Mouse (Mus musculus) hindbrain, embryonic 16.5 days (tissue): ENCODE data around the gene Cstl1. TPM values are rescaled to one million over a fixed set of nuclear protein-coding genes. Genes with fewer than 3 reads are reported as not detected.

Experiments
- ATAC-seq: fragments of 200-750 bp; cut with Nextera tagmentation; 2 replicates; pipeline ENCODE4 v1.8.0; 2017; ENCODE audit warnings: moderate TSS enrichment, moderate library complexity
- H3K27ac ChIP-seq: fragments of 300-500 bp; sonication (generic); 2 replicates; pipeline ENCODE4 v1.5.1; 2014; ENCODE audit warnings: low read depth, mild to moderate bottlenecking, control low read depth, low read length, moderate library complexity
- H3K27me3 ChIP-seq: fragments of 300-500 bp; sonication (generic); replicated peaks from 2 replicates; pipeline ENCODE4 v1.6.1; 2014; ENCODE audit warnings: low read length; ENCODE audit not compliant: control insufficient read depth, insufficient read depth
- H3K36me3 ChIP-seq: fragments of 300-500 bp; sonication (generic); 2 replicates; pipeline ENCODE4 v1.6.1; 2014; ENCODE audit warnings: mild to moderate bottlenecking, low read length, moderate library complexity, mixed read lengths; ENCODE audit not compliant: control insufficient read depth, insufficient read depth
- H3K4me1 ChIP-seq: fragments of 300-500 bp; sonication (generic); 2 replicates; pipeline ENCODE4 v1.6.1; 2014; ENCODE audit warnings: low read depth, low read length; ENCODE audit not compliant: control insufficient read depth, insufficient read depth
- H3K4me2 ChIP-seq: fragments of 300-500 bp; sonication (generic); 2 replicates; pipeline ENCODE4 v1.6.1; 2014; ENCODE audit warnings: mild to moderate bottlenecking, low read length, control low read depth, moderate library complexity
- H3K4me3 ChIP-seq: fragments of 300-500 bp; sonication (generic); 2 replicates; pipeline ENCODE4 v1.5.1; 2014; ENCODE audit warnings: mild to moderate bottlenecking, low read length, control low read depth, moderate library complexity
- H3K9ac ChIP-seq: fragments of 300-500 bp; sonication (generic); 2 replicates; pipeline ENCODE4 v1.6.1; 2014; ENCODE audit warnings: low read depth, mild to moderate bottlenecking, control low read depth, low read length, moderate library complexity
- H3K9me3 ChIP-seq: fragments of 300-500 bp; sonication (generic); 2 replicates; pipeline ENCODE4 v1.6.1; 2014; ENCODE audit warnings: mild to moderate bottlenecking, low read length, moderate library complexity; ENCODE audit not compliant: control insufficient read depth
- WGBS: fragments of 180-500 bp; shearing (Covaris S2); extraction: QIAGEN DNeasy Blood & Tissue Kit; methylation state at CpG from one replicate; pipeline ENCODE4 v1.1.7; 2014; 5-methylcytosine and 5-hydroxymethylcytosine counted together
- polyA plus RNA-seq: library from polyadenylated mRNA; unstranded; fragments of >200 nt; fragmentation: Nextera tagmentation; extraction: Ambion mirVana; gene quantifications from 2 replicates; pipeline ENCODE4 v1.2.1, GENCODE M21; 2015

The Cstl1 gene
- polyA plus RNA-seq, 1 experiment from 2014 or later, result not detected

- no peak within 1 kb of the TSS for H3K4me2 ChIP-seq
- H3K9ac ChIP-seq, result no peak within 1 kb of the TSS
- no peak for ATAC-seq
- H3K9me3 ChIP-seq, result no peaks in the 10 kb centered on the region
- H3K36me3 ChIP-seq, result no peaks in the 10 kb centered on the region
- 92% methylated on average over 1 of the region's 1 CpGs for whole genome bisulfite sequencing
- no peak within 1 kb of the TSS for H3K27ac ChIP-seq
- no peak within 1 kb of the TSS for H3K4me3 ChIP-seq
- no peaks in the 10 kb centered on the region for H3K27me3 ChIP-seq
- no peaks in the 10 kb centered on the region for H3K4me1 ChIP-seq
Measured at GRCm38 (mm10) chr2:148798485-148798884, 48.3 kb downstream of the Cstl1 start, which contains the start of gene Cst8. Gene Cst8, plus strand, starts transcription at chr2:148798785.

GRCm38 (mm10) chr2:148801491-148801921, 51.3 kb downstream of the Cstl1 start:
- no peak overlapping the region for H3K27ac ChIP-seq
- H3K4me2 ChIP-seq, result no peak overlapping the region
- 74% methylated on average over 3 of the region's 3 CpGs for WGBS
- no peak overlapping the region for H3K9ac ChIP-seq
- no peaks in the 10 kb centered on the region for H3K27me3 ChIP-seq
- H3K9me3 ChIP-seq, result no peaks in the 10 kb centered on the region
- no peak for ATAC-seq
- H3K4me1 ChIP-seq, result no peaks in the 10 kb centered on the region
- H3K4me3 ChIP-seq, result no peak overlapping the region
- H3K36me3 ChIP-seq, result no peaks in the 10 kb centered on the region

Other genes starting within 250 kb of the Cstl1 start
- gene Nxt1, start 77.8 kb upstream of the Cstl1 start, polyA plus RNA-seq, result 40.9 and 42.0 TPM in 2 replicates
- gene Gzf1, start 69.3 kb upstream of the Cstl1 start, polyA plus RNA-seq, result 15.0 and 17.0 TPM in 2 replicates
- 96.5 and 98.0 TPM in 2 replicates for gene Napb, start 17.9 kb upstream of the Cstl1 start, polyA plus RNA-seq
- not detected in 2 replicates for gene Cst11, start 21.1 kb downstream of the Cstl1 start, polyA plus RNA-seq
- gene 8030411F24Rik, start 31.7 kb downstream of the Cstl1 start, polyA plus RNA-seq, result not detected in 2 replicates
- not detected in 2 replicates for gene Cst12, start 39.0 kb downstream of the Cstl1 start, polyA plus RNA-seq
- not detected in 2 replicates for gene Cst8, start 48.4 kb downstream of the Cstl1 start, polyA plus RNA-seq
- not detected in 2 replicates for gene Cst13, start 69.7 kb downstream of the Cstl1 start, polyA plus RNA-seq
- gene Cst9, start 84.8 kb downstream of the Cstl1 start, polyA plus RNA-seq, result not detected in 2 replicates
- gene 9230104L09Rik, start 114.7 kb downstream of the Cstl1 start, polyA plus RNA-seq, result not detected in 2 replicates
- 757 and 946 TPM in 2 replicates for gene Cst3, start 125.3 kb downstream of the Cstl1 start, polyA plus RNA-seq